In genomic region chr4:123200771-123201185, GRCm38 (mm10) we compare ENCODE assay signal across 9 mouse cellular contexts. TPM values are rescaled to one million over a fixed set of nuclear protein-coding genes. Genes with fewer than 3 reads are reported as not detected.
A peak's percentile ranks its signal among the peaks of the same experiment; 100 is the strongest.
DNase-seq lines count a peak whose midpoint lies in the region; TF ChIP-seq lines count a peak whose summit lies in the region.
"Had no signal": no experiment of that assay in that cellular context is flagged by ENCODE, and none has a peak within 500 bp of the region (broad histone marks: within the 10 kb centered on the region; RNA-seq: fewer than 3 reads in every experiment).

No protein-coding gene starts in this region.

- no peaks in the 10 kb centered on the region for H3K4me1 ChIP-seq in cortical plate, adult 2 months (ENCODE audit: control insufficient read depth, insufficient read depth, low read length)
- no peaks in the 10 kb centered on the region for H3K4me1 ChIP-seq in liver, adult 2 months (ENCODE audit: control insufficient read depth, insufficient read depth, low read length)

- H3K9ac ChIP-seq in liver, adult 2 months (ENCODE audit: low read depth, low read length): no peak overlapping the region

- no peaks in the 10 kb centered on the region for H3K79me2 ChIP-seq in liver, adult 2 months (ENCODE audit: control insufficient read depth, insufficient read depth, low read length)

- H3K27ac ChIP-seq in cortical plate, adult 2 months (ENCODE audit: insufficient read depth, low read length): no peak overlapping the region
- no peak overlapping the region for H3K27ac ChIP-seq in liver, adult 2 months (replicated peaks; ENCODE audit: insufficient read depth, low read depth, low read length)

- H3K27me3 ChIP-seq in liver, adult 2 months (ENCODE audit: control insufficient read depth, insufficient read depth, low read length): peaks cover 19% of the 10 kb centered on the region; the same call in 1 of the 2 replicates

- TF ChIP-seq POLR2A in cortical plate, adult 2 months (IDR thresholded peaks at IDR 0.05; ENCODE audit: extremely low read depth, insufficient read depth, low read length): 0 out of 2 replicates have a peak, but pooled peaks have one; percentile 28
- TF ChIP-seq POLR2A in liver, adult 2 months (IDR thresholded peaks at IDR 0.05; ENCODE audit: extremely low read depth, insufficient read depth, low read length): no peak

- DNase-seq in 3T3-L1 (ENCODE audit: low read depth, low spot score): peak; percentile 45
- peak; percentile 36 for DNase-seq in WW6 (ENCODE audit: low read depth, low spot score)
- DNase-seq in gastrocnemius, postnatal 4 days (ENCODE audit: low spot score in 2 of 2): peak; percentile 53 to 60
- peak; percentile 69 for DNase-seq in kidney, adult 18-20 months
- DNase-seq in liver, adult 2 months (ENCODE audit: extremely low read depth, low read depth, low spot score): peak; percentile 31
- DNase-seq in naive thymus-derived CD4-positive, alpha-beta T cell, adult 2 months (ENCODE audit: low read depth): peak; percentile 44
- DNase-seq in testis, postnatal 10 days (ENCODE audit: low spot score): peak; percentile 86

- peak overlapping the region; percentile 14 for H3K4me3 ChIP-seq in cortical plate, adult 2 months (ENCODE audit: insufficient read depth, low read length)
- H3K4me3 ChIP-seq in liver, adult 2 months (ENCODE audit: insufficient read depth, low read depth, low read length): no peak overlapping the region; the same call in 1 of the 2 replicates
- H3K4me3 ChIP-seq: erythroblast, embryonic 14.5 days had no signal

- H3K36me3 ChIP-seq in liver, adult 2 months (ENCODE audit: control insufficient read depth, insufficient read depth, low read length): no peaks in the 10 kb centered on the region

- peak; percentile 66 for TF ChIP-seq CTCF in cortical plate, adult 2 months (IDR thresholded peaks at IDR 0.05; ENCODE audit: extremely low read depth, insufficient read depth, low read length)
- TF ChIP-seq CTCF in liver, adult 2 months (IDR thresholded peaks at IDR 0.05; ENCODE audit: low read depth, low read length): peak; percentile 86

- WGBS in liver, adult 2 months: 5% methylated on average over 15 of the region's 15 CpGs

RNA-seq across cellular contexts. Expression of gene Nt5c1a, which starts 0.5 kb away (rescaled TPM):
- 3.3 and 3.7 TPM in 2 replicates for polyA plus RNA-seq in cortical plate, adult 2 months (2012; rRNA removed)
- total RNA-seq in gastrocnemius, postnatal 4 days (2021): 1 to 10 TPM; 3.3 to 9.3 TPM
- 0.20 TPM in 1 of 2 replicates, not detected in the other for total RNA-seq in liver, adult 2 months (2014; rRNA removed)
- not detected in 2 replicates for polyA plus RNA-seq in liver, adult 2 months (2012; rRNA removed)
- polyA plus RNA-seq: erythroblast, embryonic 14.5 days had no signal

RNA-seq across cellular contexts. Expression of gene Hpcal4, which starts 17.8 kb away (rescaled TPM):
- polyA plus RNA-seq in cortical plate, adult 2 months (2012; rRNA removed): 562 and 609 TPM in 2 replicates
- under 1 TPM; 0.29 to 0.36 TPM for total RNA-seq in gastrocnemius, postnatal 4 days (2021)
- total RNA-seq in liver, adult 2 months (2014; rRNA removed): 0.20 TPM in 1 of 2 replicates, not detected in the other
- not detected in 2 replicates for polyA plus RNA-seq in liver, adult 2 months (2012; rRNA removed)
- polyA plus RNA-seq: erythroblast, embryonic 14.5 days had no signal

RNA-seq across cellular contexts. Expression of gene Heyl, which starts 32.6 kb away (rescaled TPM):
- 2.0 TPM in 2 replicates for polyA plus RNA-seq in cortical plate, adult 2 months (2012; rRNA removed)
- 10 to 100 TPM; 25.9 to 30.8 TPM for total RNA-seq in gastrocnemius, postnatal 4 days (2021)
- total RNA-seq in liver, adult 2 months (2014; rRNA removed): 0.28 and 0.60 TPM in 2 replicates
- 1.0 and 1.4 TPM in 2 replicates for polyA plus RNA-seq in liver, adult 2 months (2012; rRNA removed)
- polyA plus RNA-seq: erythroblast, embryonic 14.5 days had no signal

Comparison
In these comparisons a context has a peak if more than half of its experiments do, and no peak if none do; other contexts are left out.
1. DNase-seq: peak in every context shown above with its lines; median percentile 86 in testis, postnatal 10 days; 69 in kidney, adult 18-20 months; 56 in gastrocnemius, postnatal 4 days; 45 in 3T3-L1; 44 in naive thymus-derived CD4-positive, alpha-beta T cell, adult 2 months; 36 in WW6; 31 in liver, adult 2 months.
2. RNA of gene Heyl, which starts 32.6 kb away (total RNA-seq): 25.9 to 30.8 TPM in gastrocnemius, postnatal 4 days; 0.28 to 0.60 TPM in liver, adult 2 months; every median in the first group is over 10 times any median in the second.